Mouse (Mus musculus) forebrain, embryonic 11.5 days (tissue): Measurements from ENCODE around the gene M6pr. TPM values are rescaled to one million over a fixed set of nuclear protein-coding genes. Genes with fewer than 3 reads are reported as not detected.
A peak's percentile ranks its signal among the peaks of the same experiment; 100 is the strongest.
"Not testable (repeated sequence)": the region's sequence is repeated elsewhere in the genome, so short reads cannot be mapped to it uniquely, and the experiment has no call there.

Experiments
- ATAC-seq: fragments of 200-750 bp; cut with Nextera tagmentation; replicated peaks from 2 replicates; pipeline ENCODE4 v1.8.0; 2017; ENCODE audit warnings: moderate TSS enrichment; ENCODE audit not compliant: low FRiP score
- DNase-seq: peaks from one replicate; pipeline ENCODE4 v3.0.0-alpha.2; 2017; ENCODE audit warnings: low spot score
- H3K27ac ChIP-seq: fragments of 300-500 bp; sonication (generic); 2 replicates; pipeline ENCODE4 v1.5.1; 2014; ENCODE audit warnings: low read depth, low read length
- H3K27me3 ChIP-seq: fragments of 300-500 bp; sonication (generic); 2 replicates; pipeline ENCODE4 v1.6.1; 2014; ENCODE audit warnings: mild to moderate bottlenecking, low read length, mixed read lengths; ENCODE audit not compliant: control insufficient read depth, insufficient read depth
- H3K36me3 ChIP-seq: fragments of 300-500 bp; sonication (generic); 2 replicates; pipeline ENCODE4 v1.6.1; 2014; ENCODE audit warnings: mild to moderate bottlenecking, low read length, moderate library complexity, mixed read lengths; ENCODE audit not compliant: control insufficient read depth, insufficient read depth
- H3K4me1 ChIP-seq: fragments of 300-500 bp; sonication (generic); replicated peaks from 2 replicates; pipeline ENCODE4 v1.6.1; 2014; ENCODE audit warnings: low read length, mixed read lengths; ENCODE audit not compliant: control insufficient read depth, insufficient read depth
- H3K4me2 ChIP-seq: fragments of 300-500 bp; sonication (generic); 2 replicates; pipeline ENCODE4 v1.6.1; 2014; ENCODE audit warnings: low read depth, mild to moderate bottlenecking, low read length, moderate library complexity, mixed read lengths; ENCODE audit not compliant: severe bottlenecking
- H3K4me3 ChIP-seq: fragments of 300-500 bp; sonication (generic); 2 replicates; pipeline ENCODE4 v1.5.1; 2014; ENCODE audit warnings: low read depth, low read length
- H3K9ac ChIP-seq: fragments of 300-500 bp; sonication (generic); 2 replicates; pipeline ENCODE4 v1.6.1; 2014; ENCODE audit warnings: low read length
- H3K9me3 ChIP-seq: fragments of 300-500 bp; sonication (generic); 2 replicates; pipeline ENCODE4 v1.6.1; 2016; ENCODE audit warnings: low read length, mixed read lengths; ENCODE audit not compliant: control insufficient read depth
- WGBS: fragments of 180-500 bp; shearing (Covaris S2); extraction: QIAGEN DNeasy Blood & Tissue Kit; methylation state at CpG from one replicate; pipeline ENCODE4 v1.1.7; 2014; 5-methylcytosine and 5-hydroxymethylcytosine counted together
- polyA plus RNA-seq: library from polyadenylated mRNA; unstranded; fragments of >200 nt; fragmentation: Nextera tagmentation; extraction: Ambion mirVana; gene quantifications from 2 replicates; pipeline ENCODE4 v1.2.1, GENCODE M21; 2014

M6pr gene
- polyA plus RNA-seq, 1 experiment from 2014 or later = 77.1 TPM

- H3K4me1 ChIP-seq = peaks cover 4% of the 10 kb centered on the region; the same call in 1 of the 2 replicates
- no peaks in the 10 kb centered on the region for H3K27me3 ChIP-seq
- H3K36me3 ChIP-seq = no peaks in the 10 kb centered on the region; the same call in 1 of the 2 replicates
- DNase-seq (no peak), ATAC-seq (no peak)
- H3K4me3 ChIP-seq = no peak overlapping the region
- WGBS = 28% methylated on average over 7 of the region's 7 CpGs
- peak overlapping the region; percentile 48; the same call in 1 of the 2 replicates for H3K4me2 ChIP-seq
- H3K9me3 ChIP-seq = no peaks in the 10 kb centered on the region
- H3K9ac ChIP-seq = no peak overlapping the region; the same call in 1 of the 2 replicates
- H3K27ac ChIP-seq = peak overlapping the region; percentile 95
These were observed 32.7 kb downstream of the M6pr start for GRCm38 (mm10) chr6:122341038-122341810.

- no peaks in the 10 kb centered on the region for H3K27me3 ChIP-seq
- no peak overlapping the region for H3K4me2 ChIP-seq
- WGBS = 11% methylated on average over 5 of the region's 5 CpGs
- ATAC-seq (no peak), DNase-seq (no peak)
- no peaks in the 10 kb centered on the region for H3K36me3 ChIP-seq
- H3K27ac ChIP-seq = no peak overlapping the region
- H3K4me1 ChIP-seq = peaks cover 4% of the 10 kb centered on the region; the same call in 1 of the 2 replicates
- no peak overlapping the region for H3K9ac ChIP-seq
- no peaks in the 10 kb centered on the region for H3K9me3 ChIP-seq
- no peak overlapping the region for H3K4me3 ChIP-seq
These were observed 33.6 kb downstream of the M6pr start for GRCm38 (mm10) chr6:122342125-122342524.

- H3K27me3 ChIP-seq = no peaks in the 10 kb centered on the region
- WGBS = 79% methylated on average over 10 of the region's 10 CpGs
- no peak overlapping the region for H3K9ac ChIP-seq
These were observed 35.2 kb downstream of the M6pr start for GRCm38 (mm10) chr6:122343719-122344118.

GRCm38 (mm10) chr6:122344386-122345116 lies 36.0 kb downstream of the M6pr start:
- Histone ChIP-seq H3K4me2 (no peak overlapping the region), H3K27ac (no peak overlapping the region), H3K9me3 (no peaks in the 10 kb centered on the region), H3K27me3 (no peaks in the 10 kb centered on the region), H3K4me3 (no peak overlapping the region), H3K9ac (no peak overlapping the region), H3K36me3 (no peaks in the 10 kb centered on the region), H3K4me1 (peaks cover 4% of the 10 kb centered on the region; the same call in 1 of the 2 replicates)
- no peak for ATAC-seq
- no peak for DNase-seq
- 47% methylated on average over 9 of the region's 9 CpGs for WGBS

More at GRCm38 (mm10) chr6:122343719-122344118, 35.2 kb downstream of the M6pr start:
- Histone ChIP-seq H3K4me1 (peaks cover 4% of the 10 kb centered on the region; the same call in 1 of the 2 replicates), H3K9me3 (no peaks in the 10 kb centered on the region), H3K36me3 (no peaks in the 10 kb centered on the region), H3K4me2 (no peak overlapping the region), H3K27ac (no peak overlapping the region), H3K4me3 (no peak overlapping the region)
- DNase-seq (no peak), ATAC-seq (no peak)

GRCm38 (mm10) chr6:122345731-122346130 lies 37.2 kb downstream of the M6pr start:
- H3K4me1 ChIP-seq = peaks cover 4% of the 10 kb centered on the region; the same call in 1 of the 2 replicates
- DNase-seq (no peak), ATAC-seq (no peak)
- no peaks in the 10 kb centered on the region for H3K27me3 ChIP-seq
- H3K36me3 ChIP-seq = no peaks in the 10 kb centered on the region
- H3K4me3 ChIP-seq = no peak overlapping the region
- no peak overlapping the region for H3K9ac ChIP-seq
- no peak overlapping the region for H3K4me2 ChIP-seq
- H3K9me3 ChIP-seq = no peaks in the 10 kb centered on the region
- 89% methylated on average over 6 of the region's 6 CpGs for WGBS
- H3K27ac ChIP-seq = no peak overlapping the region

- 0 out of 2 replicates have a peak, but pooled peaks cover 2% of the 10 kb centered on the region for H3K4me1 ChIP-seq
- no peak overlapping the region for H3K27ac ChIP-seq
- H3K36me3 ChIP-seq = no peaks in the 10 kb centered on the region
- H3K4me3 ChIP-seq = no peak overlapping the region
- no peak overlapping the region for H3K4me2 ChIP-seq
- H3K9me3 ChIP-seq = no peaks in the 10 kb centered on the region
- 86% methylated on average over 7 of the region's 7 CpGs for WGBS
- H3K9ac ChIP-seq = no peak overlapping the region
- no peak for DNase-seq
- no peaks in the 10 kb centered on the region for H3K27me3 ChIP-seq
- ATAC-seq = no peak
These were observed 37.9 kb downstream of the M6pr start for GRCm38 (mm10) chr6:122346399-122346798.

- not testable (repeated sequence) for H3K27ac ChIP-seq, H3K36me3 ChIP-seq, H3K9ac ChIP-seq, H3K4me1 ChIP-seq, H3K4me3 ChIP-seq, DNase-seq, H3K27me3 ChIP-seq, ATAC-seq, H3K9me3 ChIP-seq, H3K4me2 ChIP-seq
- WGBS = 78% methylated on average over 1 of the region's 1 CpGs
These were observed 38.8 kb downstream of the M6pr start for GRCm38 (mm10) chr6:122347326-122347725.

- ATAC-seq (no peak), DNase-seq (no peak)
- no peak overlapping the region for H3K27ac ChIP-seq
These were observed 47.4 kb downstream of the M6pr start for GRCm38 (mm10) chr6:122355909-122356308.

More at GRCm38 (mm10) chr6:122355909-122356308, 47.4 kb downstream of the M6pr start:
- Histone ChIP-seq H3K9ac (no peak overlapping the region), H3K27me3 (no peaks in the 10 kb centered on the region), H3K4me2 (no peak overlapping the region), H3K4me1 (no peaks in the 10 kb centered on the region), H3K9me3 (no peaks in the 10 kb centered on the region), H3K4me3 (no peak overlapping the region), H3K36me3 (no peaks in the 10 kb centered on the region)
- WGBS = 69% methylated on average over 9 of the region's 9 CpGs
